Mouse (Mus musculus) liver, postnatal 0 days (tissue): Measurements from ENCODE around the gene Utf1.

Experiments used
- CTCF ChIP-seq: sonication (generic); IDR thresholded peaks from 2 replicates; pipeline ENCODE4 v1.5.1; 2016; ENCODE audit warnings: antibody characterized with exemption, low read depth
- EP300 ChIP-seq: IDR thresholded peaks from 2 replicates; pipeline ENCODE4 v1.6.1; 2016; ENCODE audit warnings: antibody characterized with exemption, low read depth, mild to moderate bottlenecking

DNA sequence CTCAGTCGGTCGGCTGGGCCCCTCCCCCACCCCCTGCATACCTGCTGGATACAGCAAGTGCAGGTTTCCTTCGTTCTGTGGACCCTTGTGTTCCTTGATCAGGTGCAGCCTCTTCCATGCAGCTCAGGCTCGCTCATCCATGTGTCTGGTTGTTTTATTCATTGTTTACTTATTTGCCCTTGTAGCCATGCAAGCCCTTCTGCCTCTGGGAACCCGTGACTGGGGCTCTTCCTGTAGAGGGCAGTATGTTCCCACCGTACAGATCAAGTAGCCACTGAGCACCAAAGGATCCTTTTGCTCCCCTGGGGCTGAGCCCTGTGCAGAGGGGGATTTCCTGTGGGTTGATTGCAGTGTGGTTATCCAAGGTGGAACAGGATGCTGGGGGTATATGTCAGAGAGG, 37.9 kb upstream of the Utf1 start:
- TF ChIP-seq EP300, result no peak
- TF ChIP-seq CTCF, result peak; percentile 59
